Mouse (Mus musculus) cerebellum, adult (tissue): Measurements from ENCODE around the gene Parl.
A peak's percentile ranks its signal among the peaks of the same experiment; 100 is the strongest.

Experiments
- ATAC-seq: cut with Nextera tagmentation; 2 replicates; pipeline ENCODE4 v1.9.2; 2017; ENCODE audit warnings: mild to moderate bottlenecking, moderate library complexity, mixed read lengths; ENCODE audit not compliant: insufficient number of reproducible peaks, low FRiP score, low TSS enrichment

Parl gene

GRCm38 (mm10) chr16:20240468-20241414 is 61.4 kb downstream of the Parl start, which contains the start of gene Map6d1:
Gene Map6d1, minus strand, starts transcription at chr16:20241358.
- peak; percentile 79 for ATAC-seq

GRCm38 (mm10) chr16:20238646-20239045 is 63.5 kb downstream of the Parl start:
- ATAC-seq: no peak

- ATAC-seq: peak; percentile 60
Measured at GRCm38 (mm10) chr16:20237426-20237825, 64.8 kb downstream of the Parl start.

- ATAC-seq: no peak
Measured at GRCm38 (mm10) chr16:20234406-20234805, 67.8 kb downstream of the Parl start.
